Mouse (Mus musculus): Measurements from ENCODE around the gene A530032D15Rik. TPM values are rescaled to one million over a fixed set of nuclear protein-coding genes. Genes with fewer than 3 reads are reported as not detected.
"Not testable (repeated sequence)": the region's sequence is repeated elsewhere in the genome, so short reads cannot be mapped to it uniquely, and the experiment has no call there.

A530032D15Rik gene
- total RNA-seq, 2 experiments from 2014 or later = 0.45 to 0.65 TPM

DNA sequence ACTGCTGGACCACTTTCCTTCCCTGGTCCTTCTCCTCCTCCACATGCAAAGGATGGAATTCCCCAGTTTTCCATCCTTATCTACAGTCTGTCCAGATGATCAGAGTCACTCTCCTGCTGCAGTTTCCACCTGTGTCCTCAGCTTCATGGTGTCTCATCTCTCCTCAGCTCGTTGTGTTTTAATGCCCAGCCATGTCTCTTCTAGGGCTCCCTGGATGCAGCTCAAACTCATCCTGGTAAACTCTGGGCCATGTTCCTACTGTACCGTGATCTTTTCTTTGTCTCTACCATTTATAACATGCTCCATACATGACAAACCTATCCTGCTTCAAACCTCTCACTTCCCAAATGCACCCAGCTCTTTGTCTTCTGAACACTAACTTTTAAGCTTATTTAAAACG is 38.0 kb downstream of the A530032D15Rik start:
- not testable (repeated sequence) for DNase-seq (ENCODE audit: low spot score in 2 of 2)

- not testable (repeated sequence) for DNase-seq (ENCODE audit: low spot score in 2 of 2)
These were observed 73.9 kb downstream of the A530032D15Rik start for GRCm38 (mm10) chr1:85035801-85036200.

GRCm38 (mm10) chr1:85034394-85034793 is 75.3 kb downstream of the A530032D15Rik start:
- DNase-seq (ENCODE audit: low spot score in 2 of 2) = not testable (repeated sequence)

DNA sequence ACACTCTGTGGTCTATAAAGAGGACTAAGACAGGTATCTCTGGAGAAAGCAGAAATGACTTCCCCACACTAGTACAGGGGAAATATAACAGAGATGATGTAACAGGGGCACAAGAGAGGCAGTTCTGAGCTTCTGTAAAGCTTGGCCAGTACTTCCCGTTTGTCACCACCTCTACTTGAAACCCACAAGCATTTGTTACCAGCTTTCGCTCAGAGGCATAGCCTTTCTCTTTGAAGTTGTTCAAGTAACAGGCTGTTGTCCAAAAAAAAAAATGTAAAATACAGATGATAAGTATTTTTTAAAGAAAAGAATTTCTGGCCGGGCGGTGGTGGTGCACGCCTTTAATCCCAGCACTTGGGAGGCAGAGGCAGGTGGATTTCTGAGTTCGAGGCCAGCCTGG is 76.0 kb downstream of the A530032D15Rik start:
- not testable (repeated sequence) for DNase-seq (ENCODE audit: low spot score in 2 of 2)

Other genes with a start within 250 kb of the A530032D15Rik start
- gene Slc16a14, start 174.7 kb downstream of the A530032D15Rik start, total RNA-seq (2021) = 10 to 100 TPM in 1 of 2 experiments, 1 to 10 TPM in 1; 9.7 to 10.9 TPM
- gene Gm10553, start 9.7 kb downstream of the A530032D15Rik start, total RNA-seq (2021) = not detected
- under 1 TPM in 1 of 2 experiments, not detected in 1; 0.81 TPM for gene C130026I21Rik, start 160.7 kb upstream of the A530032D15Rik start, total RNA-seq (2021)

Measured in left cerebral cortex, adult 18-20 months (tissue).